Comparison of ENCODE assay signal across 23 mouse cellular contexts in genomic region chr2:121460071-121460470, GRCm38 (mm10). TPM values are rescaled to one million over a fixed set of nuclear protein-coding genes. Genes with fewer than 3 reads are reported as not detected.
"Had no signal": no experiment of that assay in that cellular context is flagged by ENCODE, and none has a peak within 500 bp of the region (broad histone marks: within the 10 kb centered on the region; RNA-seq: fewer than 3 reads in every experiment).

No protein-coding gene starts in this region.

- H3K27ac ChIP-seq: liver, embryonic 15.5 days; lung, embryonic 15.5 days; macrophage; midbrain, embryonic 15.5 days; neural tube, embryonic 13.5 days; neural tube, embryonic 15.5 days; stomach, embryonic 15.5 days; stomach, postnatal 0 days had no signal

- H3K27me3 ChIP-seq: liver, embryonic 15.5 days; lung, embryonic 15.5 days; megakaryocyte, embryonic 14.5 days; midbrain, embryonic 15.5 days; neural tube, embryonic 13.5 days; neural tube, embryonic 15.5 days; stomach, embryonic 15.5 days had no signal

- H3K4me2 ChIP-seq: liver, embryonic 15.5 days; lung, embryonic 15.5 days; midbrain, embryonic 11.5 days; midbrain, embryonic 15.5 days; neural tube, embryonic 13.5 days; neural tube, embryonic 15.5 days; stomach, embryonic 15.5 days had no signal

- H3K4me3 ChIP-seq: liver, embryonic 15.5 days; lung, embryonic 15.5 days; megakaryocyte, embryonic 14.5 days; midbrain, embryonic 15.5 days; neural tube, embryonic 13.5 days; neural tube, embryonic 15.5 days; stomach, embryonic 15.5 days had no signal

- H3K9ac ChIP-seq: liver, embryonic 15.5 days; liver, postnatal 0 days; lung, embryonic 15.5 days; midbrain, embryonic 15.5 days; neural tube, embryonic 13.5 days; neural tube, embryonic 15.5 days; stomach, embryonic 15.5 days had no signal

- ATAC-seq: liver, postnatal 0 days; lung, postnatal 0 days; midbrain, embryonic 15.5 days had no signal

- H3K9me3 ChIP-seq: liver, embryonic 15.5 days; lung, embryonic 15.5 days; megakaryocyte, embryonic 14.5 days; midbrain, embryonic 15.5 days; neural tube, embryonic 13.5 days; neural tube, embryonic 15.5 days; stomach, embryonic 15.5 days had no signal

- DNase-seq: liver, postnatal 0 days; lung, adult 2 months; lung, postnatal 14 days; lung, postnatal 36 days; retina, postnatal 1 day; right cerebral cortex, adult 18-20 months; right cerebral cortex, postnatal 25 days; right cerebral cortex, postnatal 4 days; spleen, adult 18-20 months; thymus, adult 2 months; thymus, postnatal 25 days; thymus, postnatal 4 days had no signal

RNA-seq across cellular contexts. Expression of gene Serinc4, which starts 3.5 kb away (rescaled TPM):
- polyA plus RNA-seq: liver, embryonic 15.5 days; liver, postnatal 0 days had no signal
